Mouse (Mus musculus) embryonic facial prominence, embryonic 15.5 days (tissue): ENCODE data around the gene Gspt1. TPM values are rescaled to one million over a fixed set of nuclear protein-coding genes. Genes with fewer than 3 reads are reported as not detected.

Experiments
- ATAC-seq: fragments of 200-750 bp; cut with Nextera tagmentation; 2 replicates; pipeline ENCODE4 v1.8.0; 2017; ENCODE audit warnings: low read depth, moderate TSS enrichment; ENCODE audit not compliant: insufficient number of reproducible peaks, low FRiP score, low TSS enrichment
- H3K27ac ChIP-seq: fragments of 300-500 bp; sonication (generic); replicated peaks from 2 replicates; pipeline ENCODE4 v1.5.1; 2015; ENCODE audit warnings: mild to moderate bottlenecking, inconsistent platforms
- H3K27me3 ChIP-seq: fragments of 300-500 bp; sonication (generic); 2 replicates; pipeline ENCODE4 v1.6.1; 2015; ENCODE audit warnings: inconsistent platforms
- H3K36me3 ChIP-seq: fragments of 300-500 bp; sonication (generic); 2 replicates; pipeline ENCODE4 v1.6.1; 2015; ENCODE audit warnings: mild to moderate bottlenecking, inconsistent platforms
- H3K4me1 ChIP-seq: fragments of 300-500 bp; sonication (generic); 2 replicates; pipeline ENCODE4 v1.6.1; 2015; ENCODE audit warnings: inconsistent platforms
- H3K4me2 ChIP-seq: fragments of 300-500 bp; sonication (generic); replicated peaks from 2 replicates; pipeline ENCODE4 v1.6.1; 2015; ENCODE audit warnings: mild to moderate bottlenecking, inconsistent platforms
- H3K4me3 ChIP-seq: fragments of 300-500 bp; sonication (generic); replicated peaks from 2 replicates; pipeline ENCODE4 v1.5.1; 2015; ENCODE audit warnings: mild to moderate bottlenecking, inconsistent platforms
- H3K9ac ChIP-seq: fragments of 300-500 bp; sonication (generic); 2 replicates; pipeline ENCODE4 v1.6.1; 2015; ENCODE audit warnings: inconsistent platforms
- H3K9me3 ChIP-seq: fragments of 300-500 bp; sonication (generic); replicated peaks from 2 replicates; pipeline ENCODE4 v1.6.1; 2016; ENCODE audit warnings: inconsistent platforms
- WGBS: fragments of 180-500 bp; shearing (Covaris S2); methylation state at CpG from one replicate; pipeline ENCODE4 v1.1.7; 2015; 5-methylcytosine and 5-hydroxymethylcytosine counted together
- microRNA counts: library from miRNA; unstranded; fragments of <30 nt; microRNA quantifications from one replicate; lab custom pipeline; 2016
- microRNA-seq: library from miRNA; unstranded; fragments of <30 nt; microRNA quantifications from one replicate; pipeline ENCODE4, GENCODE M21; 2016; ENCODE audit warnings: borderline number of aligned reads
- polyA plus RNA-seq: library from polyadenylated mRNA; unstranded; fragments of >200 nt; fragmentation: Nextera tagmentation; extraction: Ambion mirVana; gene quantifications from 2 replicates; pipeline ENCODE4 v1.2.1, GENCODE M21; 2015

The Gspt1 gene
- polyA plus RNA-seq, 1 experiment from 2014 or later = 77.7 TPM

DNA sequence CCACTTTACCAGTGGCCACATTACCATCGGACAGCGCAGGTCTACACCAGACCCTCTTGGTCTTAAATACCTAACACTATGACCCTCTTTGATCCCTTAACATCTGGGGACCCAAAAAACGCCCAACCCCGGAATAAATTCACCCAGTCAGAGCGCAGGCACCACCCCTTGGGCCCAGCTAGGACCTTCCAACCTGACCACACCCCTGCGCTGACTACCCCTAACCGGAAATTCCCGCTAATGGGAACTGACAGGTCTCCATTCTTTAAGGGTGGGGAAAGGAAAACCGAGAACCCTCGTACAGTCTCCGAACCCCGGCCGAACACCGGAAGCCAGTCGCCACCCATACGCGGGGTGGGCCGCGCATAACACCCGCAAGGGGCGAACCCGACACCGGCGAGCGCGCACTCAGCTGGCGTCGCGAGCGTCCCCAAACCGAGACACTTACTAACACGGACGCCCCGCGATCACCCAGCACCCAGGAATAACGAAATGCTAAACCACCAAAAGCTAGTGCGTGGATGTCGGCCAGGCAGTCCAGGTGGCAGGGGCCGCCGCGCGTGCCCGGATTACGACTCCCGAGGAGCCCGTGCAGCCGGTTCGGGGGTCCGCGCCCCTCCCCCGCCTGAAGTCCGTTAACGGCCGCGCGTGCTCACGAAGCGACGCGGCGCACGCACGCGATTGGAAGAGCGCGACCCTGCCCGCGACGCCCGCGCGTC, 78.5 kb downstream of the Gspt1 start:
- no peaks in the 10 kb centered on the region for H3K36me3 ChIP-seq
- H3K4me1 ChIP-seq = peaks cover 27% of the 10 kb centered on the region
- peak overlapping the region; percentile 97 for H3K4me3 ChIP-seq
- H3K27me3 ChIP-seq = no peaks in the 10 kb centered on the region
- peak overlapping the region; percentile 91 for H3K9ac ChIP-seq
- H3K4me2 ChIP-seq = peak overlapping the region; percentile 77
- under 1% methylated on average over 68 of the region's 72 CpGs for WGBS
- H3K27ac ChIP-seq = peak overlapping the region; percentile 94
- no peaks in the 10 kb centered on the region for H3K9me3 ChIP-seq
- peak; percentile 45; the same call in 1 of the 2 replicates for ATAC-seq

DNA sequence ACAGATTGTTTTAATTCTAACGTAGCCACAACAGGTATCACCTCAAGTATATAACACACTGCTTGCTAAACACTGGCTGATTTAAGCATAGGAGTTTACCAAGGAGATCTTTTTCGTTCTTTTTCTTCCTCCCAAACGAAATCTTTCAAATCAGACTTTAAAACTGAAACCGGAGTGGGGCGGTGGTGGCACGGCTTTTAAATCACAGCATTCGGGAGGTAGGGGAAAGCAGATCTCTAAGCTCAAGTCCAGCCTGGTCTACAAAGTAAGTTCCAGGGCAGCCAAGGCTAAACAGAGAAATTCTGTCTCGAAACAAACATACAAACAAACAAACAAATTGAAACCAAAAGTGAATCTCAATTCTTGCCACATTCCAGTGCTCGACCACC, 79.0 kb downstream of the Gspt1 start:
- Histone ChIP-seq H3K4me3 (peak overlapping the region; percentile 97), H3K4me1 (peaks cover 27% of the 10 kb centered on the region), H3K27me3 (no peaks in the 10 kb centered on the region), H3K36me3 (no peaks in the 10 kb centered on the region), H3K9ac (peak overlapping the region; percentile 91), H3K27ac (peak overlapping the region; percentile 94), H3K9me3 (no peaks in the 10 kb centered on the region), H3K4me2 (peak overlapping the region; percentile 77)
- no peak for ATAC-seq
- 2% methylated on average over 9 of the region's 9 CpGs for WGBS

DNA sequence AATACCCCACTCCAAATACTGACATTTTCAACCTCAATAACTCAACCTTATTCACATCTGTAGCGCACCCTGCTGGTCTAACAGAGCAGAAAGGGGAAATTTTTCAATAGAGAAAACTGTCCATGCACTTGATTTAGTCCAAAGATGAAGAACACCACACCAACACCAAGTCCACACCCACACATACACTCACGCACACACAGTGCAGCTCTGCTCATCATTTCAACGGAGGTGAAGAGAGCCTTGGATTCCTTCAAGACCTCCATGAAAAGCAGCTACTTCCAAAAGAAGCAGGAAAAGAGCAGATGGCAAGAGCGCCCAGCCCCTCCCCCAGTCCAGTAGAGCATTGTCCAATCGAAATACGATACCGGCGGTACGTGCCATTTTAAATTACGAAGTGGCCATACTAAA, 79.4 kb downstream of the Gspt1 start:
- WGBS = 6% methylated on average over 10 of the region's 10 CpGs
- no peak overlapping the region for H3K9ac ChIP-seq
- peak overlapping the region; percentile 97 for H3K4me3 ChIP-seq
- H3K9me3 ChIP-seq = no peaks in the 10 kb centered on the region
- peak overlapping the region; percentile 94 for H3K27ac ChIP-seq
- H3K4me1 ChIP-seq = peaks cover 27% of the 10 kb centered on the region
- no peak for ATAC-seq
- H3K27me3 ChIP-seq = no peaks in the 10 kb centered on the region
- H3K4me2 ChIP-seq = peak overlapping the region; percentile 77
- no peaks in the 10 kb centered on the region for H3K36me3 ChIP-seq

DNA sequence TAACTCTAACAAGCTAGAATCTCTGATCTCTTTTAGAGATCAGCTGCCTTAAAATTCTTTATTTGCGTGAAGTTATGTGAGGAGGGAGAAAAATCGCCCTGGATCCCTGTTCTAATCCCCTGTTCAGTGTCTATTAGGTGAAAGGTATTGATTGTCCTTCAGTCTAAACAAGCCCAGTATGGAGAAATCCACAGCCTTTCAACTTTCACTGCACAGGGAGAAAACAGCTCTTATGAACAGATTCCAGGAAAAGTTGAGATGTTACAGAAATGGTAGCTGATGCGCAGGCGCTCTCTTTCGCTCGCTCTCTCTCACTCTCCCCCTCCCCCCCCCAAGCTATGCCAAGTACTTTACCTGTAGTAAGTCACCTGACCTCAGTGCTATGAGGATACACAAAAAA, 82.4 kb downstream of the Gspt1 start:
- peaks cover 21% of the 10 kb centered on the region for H3K4me1 ChIP-seq
- no peak overlapping the region for H3K4me2 ChIP-seq
- H3K27me3 ChIP-seq = no peaks in the 10 kb centered on the region
- no peak overlapping the region for H3K9ac ChIP-seq
- H3K4me3 ChIP-seq = no peak overlapping the region
- H3K9me3 ChIP-seq = no peaks in the 10 kb centered on the region
- 80% methylated on average over 6 of the region's 6 CpGs for WGBS
- no peaks in the 10 kb centered on the region for H3K36me3 ChIP-seq
- H3K27ac ChIP-seq = no peak overlapping the region
- no peak for ATAC-seq

MicroRNAs encoded within 50 kb of the gene (microRNA counts, 519-probe panel; counts per million panel counts)
- 1,740 counts per million, percentile 23 among the panel's probes with 10 or more counts for microRNA mmu-miR-1945 (lab: Ali Mortazavi, UCI)

Small RNAs within 50 kb of the gene (microRNA-seq; reads per million reads assigned to microRNA genes)
- 1.7 reads per million, percentile 3 among the genes with 10 or more reads in this experiment for gene Mir1945

Other genes starting within 250 kb of the Gspt1 start
- 43.4 and 44.4 TPM in 2 replicates for gene Snn, start 193.4 kb downstream of the Gspt1 start, polyA plus RNA-seq
- 107 and 110 TPM in 2 replicates for gene Litaf, start 188.2 kb downstream of the Gspt1 start, polyA plus RNA-seq
- gene Txndc11, start 119.7 kb downstream of the Gspt1 start, polyA plus RNA-seq = 39.2 and 39.7 TPM in 2 replicates
- gene Zc3h7a, start 77.9 kb downstream of the Gspt1 start, polyA plus RNA-seq = 99.5 and 106 TPM in 2 replicates
- 153 and 159 TPM in 2 replicates for gene Rsl1d1, start 51.0 kb downstream of the Gspt1 start, polyA plus RNA-seq
- not detected in 2 replicates for gene Tnfrsf17, start 59.5 kb upstream of the Gspt1 start, polyA plus RNA-seq
- 14.2 and 15.1 TPM in 2 replicates for gene Snx29, start 68.6 kb upstream of the Gspt1 start, polyA plus RNA-seq